Mouse (Mus musculus) neural tube, embryonic 11.5 days (tissue): ENCODE results near the gene Map2k2. TPM values are rescaled to one million over a fixed set of nuclear protein-coding genes. Genes with fewer than 3 reads are reported as not detected.
A peak's percentile ranks its signal among the peaks of the same experiment; 100 is the strongest.

ENCODE experiments used
- ATAC-seq: fragments of 200-750 bp; cut with Nextera tagmentation; 2 replicates; pipeline ENCODE4 v1.8.0; 2017; ENCODE audit warnings: moderate number of reproducible peaks, mild to moderate bottlenecking, moderate TSS enrichment, moderate library complexity; ENCODE audit not compliant: insufficient read depth, low FRiP score, low TSS enrichment
- DNase-seq: peaks from one replicate; pipeline ENCODE4 v3.0.0-alpha.2; 2015; ENCODE audit warnings: low spot score
- H3K27ac ChIP-seq: fragments of 300-500 bp; sonication (generic); 2 replicates; pipeline ENCODE4 v1.5.1; 2014; ENCODE audit warnings: low read depth, mild to moderate bottlenecking, low read length
- H3K27me3 ChIP-seq: fragments of 300-500 bp; sonication (generic); 2 replicates; pipeline ENCODE4 v1.6.1; 2014; ENCODE audit warnings: mild to moderate bottlenecking, low read length, mixed read lengths; ENCODE audit not compliant: control insufficient read depth, insufficient read depth
- H3K36me3 ChIP-seq: fragments of 300-500 bp; sonication (generic); 2 replicates; pipeline ENCODE4 v1.6.1; 2014; ENCODE audit warnings: mild to moderate bottlenecking, low read length, moderate library complexity, mixed read lengths; ENCODE audit not compliant: control insufficient read depth, insufficient read depth
- H3K4me1 ChIP-seq: fragments of 300-500 bp; sonication (generic); 2 replicates; pipeline ENCODE4 v1.6.1; 2014; ENCODE audit warnings: low read length, mixed read lengths; ENCODE audit not compliant: control insufficient read depth, insufficient read depth
- H3K4me2 ChIP-seq: fragments of 300-500 bp; sonication (generic); 2 replicates; pipeline ENCODE4 v1.6.1; 2014; ENCODE audit warnings: low read depth, mild to moderate bottlenecking, moderate library complexity
- H3K4me3 ChIP-seq: fragments of 300-500 bp; sonication (generic); 2 replicates; pipeline ENCODE4 v1.5.1; 2014; ENCODE audit warnings: low read depth, low read length
- H3K9ac ChIP-seq: fragments of 300-500 bp; sonication (generic); 2 replicates; pipeline ENCODE4 v1.6.1; 2014; ENCODE audit warnings: mild to moderate bottlenecking, low read length
- H3K9me3 ChIP-seq: fragments of 300-500 bp; sonication (generic); 2 replicates; pipeline ENCODE4 v1.6.1; 2016; ENCODE audit warnings: low read length; ENCODE audit not compliant: control insufficient read depth
- WGBS: fragments of 180-500 bp; shearing (Covaris S2); extraction: QIAGEN DNeasy Blood & Tissue Kit; methylation state at CpG from one replicate; pipeline ENCODE4 v1.1.7; 2014; 5-methylcytosine and 5-hydroxymethylcytosine counted together
- polyA plus RNA-seq: library from polyadenylated mRNA; unstranded; fragments of >200 nt; fragmentation: Nextera tagmentation; extraction: Ambion mirVana; gene quantifications from 2 replicates; pipeline ENCODE4 v1.2.1, GENCODE M21; 2014

Map2k2 gene
- polyA plus RNA-seq, 1 experiment from 2014 or later = 240 TPM

DNA sequence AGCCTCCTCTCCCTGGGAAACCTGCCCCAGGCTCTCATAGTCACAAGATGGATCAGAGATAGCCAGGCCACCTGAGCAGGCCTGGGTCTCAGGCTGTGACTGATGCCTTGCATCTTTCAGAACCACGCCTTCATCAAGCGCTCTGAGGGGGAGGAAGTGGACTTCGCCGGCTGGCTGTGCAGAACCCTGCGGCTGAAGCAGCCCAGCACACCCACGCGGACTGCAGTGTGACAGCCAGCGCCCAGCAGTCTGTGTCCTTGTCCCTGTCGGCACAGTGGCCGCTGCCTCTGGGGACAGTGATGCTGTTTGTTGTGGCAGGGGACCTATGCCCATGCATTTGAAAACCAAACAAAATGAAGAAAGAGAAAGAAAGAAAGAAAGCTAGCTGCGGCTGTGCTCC, 17.8 kb downstream of the Map2k2 start:
- no peaks in the 10 kb centered on the region for H3K4me1 ChIP-seq
- H3K9me3 ChIP-seq = no peaks in the 10 kb centered on the region
- ATAC-seq (no peak), DNase-seq (no peak)
- H3K9ac ChIP-seq = no peak overlapping the region
- 91% methylated on average over 11 of the region's 11 CpGs for WGBS
- no peak overlapping the region for H3K4me3 ChIP-seq
- peaks cover 30% of the 10 kb centered on the region for H3K36me3 ChIP-seq
- no peak overlapping the region for H3K4me2 ChIP-seq
- H3K27ac ChIP-seq = no peak overlapping the region
- peaks cover 3% of the 10 kb centered on the region for H3K27me3 ChIP-seq

DNA sequence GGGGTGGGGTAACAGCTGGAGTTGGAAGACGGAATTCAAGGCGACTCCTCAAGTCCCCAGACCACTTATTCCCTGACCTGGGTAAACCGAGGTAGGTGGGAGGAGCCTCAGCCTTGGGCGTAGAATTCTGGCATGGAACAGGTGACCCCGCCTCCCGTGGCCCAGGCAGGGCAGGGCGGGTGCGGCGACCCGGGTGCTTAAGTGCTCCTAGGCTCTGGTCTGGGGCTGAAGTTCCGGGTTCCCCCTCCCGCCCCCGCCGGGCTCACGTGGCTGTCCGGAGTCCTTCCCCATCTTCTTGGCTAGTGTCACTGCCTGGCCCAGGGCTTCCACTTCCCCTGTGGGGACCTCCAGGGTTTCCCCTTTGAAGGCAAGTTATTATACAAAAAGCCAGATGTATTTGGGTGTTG, 28.5 kb downstream of the Map2k2 start:
- Histone ChIP-seq H3K4me2 (no peak overlapping the region), H3K4me3 (no peak overlapping the region), H3K27ac (no peak overlapping the region), H3K27me3 (peaks cover 40% of the 10 kb centered on the region), H3K9me3 (no peaks in the 10 kb centered on the region), H3K9ac (no peak overlapping the region), H3K36me3 (no peaks in the 10 kb centered on the region), H3K4me1 (peaks cover 21% of the 10 kb centered on the region)
- 2% methylated on average over 16 of the region's 16 CpGs for WGBS
- ATAC-seq (no peak), DNase-seq (no peak)

DNA sequence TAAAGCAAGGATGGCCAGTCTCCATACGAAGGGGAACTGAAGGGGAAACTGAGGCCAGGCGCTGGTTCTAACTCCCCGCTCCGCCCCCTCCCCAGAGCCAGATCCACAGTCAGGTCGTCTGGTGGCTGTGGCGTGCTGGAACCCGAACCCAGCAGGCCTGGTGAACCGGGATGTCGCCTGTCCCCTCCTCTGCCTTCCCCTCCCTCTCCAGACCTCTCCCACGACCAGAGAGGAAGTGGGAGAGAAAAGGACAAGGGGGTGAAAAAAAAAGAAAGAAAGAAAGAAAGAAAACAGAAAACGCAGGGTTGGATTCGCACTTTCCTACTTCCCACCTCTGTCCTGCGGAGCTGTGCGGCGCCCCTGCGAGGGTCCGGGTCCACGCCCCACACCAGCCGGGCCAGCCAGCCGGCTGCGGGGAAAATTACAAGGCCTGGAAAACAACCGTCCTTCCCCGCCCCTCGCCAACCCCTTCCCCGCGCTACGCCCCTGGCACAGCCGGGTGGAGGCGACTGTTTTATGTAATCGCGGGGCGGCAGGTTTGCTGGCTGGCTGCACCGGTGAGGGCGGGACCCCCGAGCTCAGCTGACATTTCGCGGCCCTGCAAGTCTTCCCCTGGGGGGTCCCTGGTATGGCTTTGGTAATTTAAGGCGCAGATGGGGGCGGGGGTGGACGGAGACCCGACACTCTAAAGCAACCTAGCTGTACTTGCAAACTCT, 29.4 kb downstream of the Map2k2 start, which contains the start of gene Zbtb7a:
Gene Zbtb7a (plus strand): TSS at position 255 of the 716 bp plus-strand sequence.
- WGBS = 1% methylated on average over 41 of the region's 41 CpGs
- Histone ChIP-seq H3K36me3 (no peaks in the 10 kb centered on the region), H3K27me3 (peaks cover 35% of the 10 kb centered on the region), H3K4me3 (peak within 1 kb of the TSS; percentile 88), H3K4me2 (peak within 1 kb of the TSS; percentile 100), H3K4me1 (peaks cover 28% of the 10 kb centered on the region), H3K27ac (peak within 1 kb of the TSS; percentile 93), H3K9me3 (no peaks in the 10 kb centered on the region), H3K9ac (peak within 1 kb of the TSS; percentile 89)
- DNase-seq (peak; percentile 35), ATAC-seq (no peak)

DNA sequence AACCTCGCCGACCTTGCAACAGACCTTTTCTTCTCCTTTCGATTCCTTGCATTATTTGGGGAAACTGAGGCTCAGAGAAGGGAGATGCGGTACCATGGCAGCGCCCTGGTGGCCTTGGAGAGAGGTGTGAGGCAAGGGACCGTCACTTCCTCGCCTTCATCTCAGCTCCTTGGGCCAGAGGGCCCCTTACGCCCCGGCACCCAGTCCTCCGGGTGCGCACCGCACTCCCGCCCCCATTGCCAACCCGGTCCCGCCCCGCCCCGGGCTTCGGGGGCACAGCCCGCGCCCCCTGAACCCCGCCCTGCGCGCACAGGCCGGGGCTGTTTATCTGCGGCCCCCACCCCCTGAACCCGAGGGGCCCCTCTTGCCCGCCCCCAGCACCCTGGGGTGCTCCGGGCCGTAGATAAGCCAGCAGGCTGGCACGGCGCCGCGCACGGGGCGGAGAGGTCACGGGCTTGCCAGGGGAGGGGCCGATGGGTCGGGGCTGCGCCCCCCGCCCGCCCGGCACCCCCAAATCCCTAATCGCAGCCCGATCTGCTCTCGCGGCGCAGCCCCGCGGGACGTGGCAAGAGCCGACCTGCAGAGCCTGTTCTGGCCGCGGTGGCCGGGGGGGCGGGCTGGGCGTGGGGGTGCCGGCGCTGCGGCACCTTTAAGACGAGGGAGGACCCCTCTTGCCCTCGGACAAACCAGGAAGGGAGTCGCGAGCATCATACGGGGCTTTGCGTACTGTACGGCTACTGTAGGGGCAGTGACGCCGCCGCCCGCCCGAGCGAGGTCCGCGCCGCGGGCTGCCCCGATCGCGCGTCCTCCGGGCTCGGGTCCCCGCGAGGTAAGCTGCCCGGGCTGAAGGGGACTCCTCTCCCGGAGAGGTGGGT, 30.4 kb downstream of the Map2k2 start:
- no peak; the same call in 1 of the 2 replicates for ATAC-seq
- peaks cover 30% of the 10 kb centered on the region for H3K27me3 ChIP-seq
- under 1% methylated on average over 51 of the region's 86 CpGs for WGBS

GRCm38 (mm10) chr10:81136706-81137231, 31.1 kb downstream of the Map2k2 start:
- H3K9me3 ChIP-seq = no peaks in the 10 kb centered on the region
- peak overlapping the region; percentile 93 for H3K27ac ChIP-seq
- H3K4me2 ChIP-seq = peak overlapping the region; percentile 100
- peak overlapping the region; percentile 88 for H3K4me3 ChIP-seq
- peak overlapping the region; percentile 89 for H3K9ac ChIP-seq
- DNase-seq (peak; percentile 85), ATAC-seq (peak; percentile 25)
- under 1% methylated on average over 49 of the region's 50 CpGs for WGBS
- no peaks in the 10 kb centered on the region for H3K36me3 ChIP-seq
- H3K27me3 ChIP-seq = peaks cover 30% of the 10 kb centered on the region
- peaks cover 37% of the 10 kb centered on the region for H3K4me1 ChIP-seq

More for the DNA sequence above, 30.4 kb downstream of the Map2k2 start:
- peak overlapping the region; percentile 100 for H3K4me2 ChIP-seq
- peak overlapping the region; percentile 89 for H3K9ac ChIP-seq
- peak overlapping the region; percentile 88 for H3K4me3 ChIP-seq
- DNase-seq = peak; percentile 75
- no peaks in the 10 kb centered on the region for H3K36me3 ChIP-seq
- H3K27ac ChIP-seq = peak overlapping the region; percentile 93
- peaks cover 37% of the 10 kb centered on the region for H3K4me1 ChIP-seq
- no peaks in the 10 kb centered on the region for H3K9me3 ChIP-seq

DNA sequence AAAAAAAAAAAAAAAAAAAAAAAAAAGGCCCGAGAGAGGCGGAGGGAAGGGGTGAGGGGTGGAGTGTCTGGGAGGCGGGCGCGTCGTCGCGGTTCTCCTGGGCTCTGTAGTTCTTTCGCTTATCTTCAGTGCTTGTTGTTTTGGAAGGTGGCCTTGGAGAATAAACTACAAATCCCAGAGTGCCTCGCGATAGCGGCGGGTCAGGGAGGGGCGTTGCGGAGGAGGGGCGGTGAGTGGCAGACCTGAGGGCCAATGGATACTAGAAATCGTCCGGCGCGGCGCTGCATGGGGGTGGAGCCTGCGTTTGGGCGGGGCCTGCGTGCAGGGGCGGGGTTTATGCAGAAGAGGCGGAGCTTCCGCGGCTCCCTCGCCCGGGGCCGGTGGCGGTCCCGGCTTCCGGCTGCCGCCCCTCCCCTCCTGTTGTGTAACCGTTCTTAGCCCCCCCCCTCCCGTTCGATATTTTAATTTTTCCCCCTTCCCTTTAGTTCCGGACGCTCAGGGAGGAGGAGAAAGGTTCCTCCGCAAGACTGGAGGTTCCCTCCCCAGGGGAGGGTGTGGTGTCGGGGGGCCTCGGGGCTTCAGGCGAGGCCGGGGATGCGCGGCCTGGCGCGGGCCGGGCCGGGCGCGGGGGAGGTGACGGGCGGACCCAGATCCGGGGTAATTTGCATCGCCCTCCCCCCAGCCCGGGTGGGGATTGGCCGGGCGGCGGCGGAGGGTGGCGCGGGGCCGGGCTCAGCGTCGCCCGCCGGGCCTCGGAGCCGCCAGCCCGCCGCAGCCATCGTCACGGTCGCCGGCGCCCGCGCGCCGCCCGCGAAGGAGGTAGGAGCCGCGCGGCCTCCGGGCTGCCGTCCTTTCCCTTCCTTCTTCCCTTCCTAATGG, 31.8 kb downstream of the Map2k2 start:
- H3K9ac ChIP-seq = peak overlapping the region; percentile 86
- H3K27me3 ChIP-seq = peaks cover 30% of the 10 kb centered on the region
- H3K9me3 ChIP-seq = no peaks in the 10 kb centered on the region
- peak; percentile 96 for DNase-seq
- H3K4me1 ChIP-seq = peaks cover 38% of the 10 kb centered on the region
- H3K4me2 ChIP-seq = peak overlapping the region; percentile 97
- peak; percentile 87 for ATAC-seq
- peak overlapping the region; percentile 82 for H3K27ac ChIP-seq
- H3K4me3 ChIP-seq = peak overlapping the region; percentile 88
- WGBS = under 1% methylated on average over 80 of the region's 89 CpGs
- no peaks in the 10 kb centered on the region for H3K36me3 ChIP-seq

DNA sequence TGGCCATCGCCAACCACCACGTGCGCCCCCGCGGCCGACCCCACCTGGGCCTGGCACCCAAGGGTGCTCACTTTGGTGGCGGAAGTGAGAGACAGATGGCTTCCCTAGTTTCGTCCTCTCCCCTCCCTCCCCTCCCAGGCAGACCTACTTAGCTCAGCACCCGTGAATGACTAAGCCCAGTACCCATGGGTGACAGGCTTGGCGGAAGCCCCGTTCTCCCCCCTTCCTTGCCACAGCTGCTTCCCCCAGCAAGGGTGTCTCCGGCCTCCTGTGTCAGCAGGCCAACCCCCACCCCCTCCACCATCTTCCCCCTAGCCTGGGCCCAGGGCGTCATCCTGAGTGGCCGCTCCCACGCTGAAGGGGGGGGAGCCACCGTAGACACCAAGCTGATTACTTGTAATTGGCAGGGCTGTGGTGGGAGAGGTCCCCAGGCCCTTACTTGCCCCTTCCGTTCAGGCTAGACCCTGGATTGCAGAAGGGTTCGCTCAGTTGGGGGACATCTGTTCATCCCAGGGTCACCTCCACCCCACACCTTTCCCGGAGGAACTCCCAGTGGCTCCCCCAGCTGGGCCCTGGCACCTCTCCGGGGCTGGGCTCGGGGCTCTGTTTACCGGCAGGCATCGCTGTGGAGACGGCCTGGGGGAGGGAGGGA, 32.5 kb downstream of the Map2k2 start:
- H3K4me1 ChIP-seq = peaks cover 40% of the 10 kb centered on the region
- WGBS = under 1% methylated on average over 23 of the region's 24 CpGs
- no peak for ATAC-seq

More for the DNA sequence above, 32.5 kb downstream of the Map2k2 start:
- Histone ChIP-seq H3K9ac (peak overlapping the region; percentile 86), H3K27me3 (peaks cover 28% of the 10 kb centered on the region), H3K27ac (peak overlapping the region; percentile 82), H3K4me3 (peak overlapping the region; percentile 88), H3K9me3 (no peaks in the 10 kb centered on the region), H3K36me3 (no peaks in the 10 kb centered on the region), H3K4me2 (peak overlapping the region; percentile 97)
- DNase-seq = peak; percentile 48
